ENCODE assay signal across 8 mouse cellular contexts in genomic region chr11:73048030-73048876, GRCm38 (mm10). TPM values are rescaled to one million over a fixed set of nuclear protein-coding genes. Genes with fewer than 3 reads are reported as not detected.
DNase-seq lines count a peak whose midpoint lies in the region; ATAC-seq and TF ChIP-seq lines count a peak whose summit lies in the region.

No protein-coding gene starts in this region.

- H3K36me3 ChIP-seq in erythroblast, embryonic 14.5 days (ENCODE audit: control insufficient read depth), result peaks cover 35% of the 10 kb centered on the region
- peaks cover 23% of the 10 kb centered on the region for H3K36me3 ChIP-seq in limb, embryonic 14.5 days (ENCODE audit: control insufficient read depth, insufficient read depth, low read length)

- DNase-seq in layer of hippocampus, adult 2 months (ENCODE audit: low spot score in 2 of 2), result peak in 1 of 2 experiments; percentile 39
- DNase-seq in layer of hippocampus, adult 9-11 months, result no peak
- peak; percentile 63 for DNase-seq in T-cell, adult 2 months (ENCODE audit: low spot score)
- DNase-seq in limb, embryonic 14.5 days (ENCODE audit: low spot score), result no peak
- DNase-seq in cerebellum, adult 11 months, result no peak
- DNase-seq in yolk sac, embryonic 10.5 days (ENCODE audit: low spot score), result no peak

- H3K4me1 ChIP-seq in erythroblast, embryonic 14.5 days (ENCODE audit: control insufficient read depth), result peaks cover 26% of the 10 kb centered on the region
- peaks cover 7% of the 10 kb centered on the region for H3K4me1 ChIP-seq in limb, embryonic 14.5 days (ENCODE audit: control insufficient read depth, insufficient read depth, low read length)
- H3K4me1 ChIP-seq in olfactory bulb, adult 2 months (ENCODE audit: control insufficient read depth, insufficient read depth, low read length), result peaks cover 13% of the 10 kb centered on the region

- H3K27ac ChIP-seq in layer of hippocampus, adult 2 months, result peak overlapping the region; percentile 97
- H3K27ac ChIP-seq in limb, embryonic 14.5 days (replicated peaks; ENCODE audit: low read depth, low read length), result peak overlapping the region; percentile 80
- peak overlapping the region; percentile 72 for H3K27ac ChIP-seq in olfactory bulb, adult 2 months (ENCODE audit: insufficient read depth, low read depth, low read length)

- no peak for TF ChIP-seq CTCF in layer of hippocampus, adult 2 months (conservative IDR thresholded peaks at IDR 0.05)
- TF ChIP-seq CTCF in olfactory bulb, adult 2 months (IDR thresholded peaks at IDR 0.05; ENCODE audit: insufficient read depth, low read depth, low read length), result no peak

- ATAC-seq in limb, embryonic 14.5 days (ENCODE audit: low FRiP score, low read depth), result peak; percentile 46

- H3K9me3 ChIP-seq in erythroblast, embryonic 14.5 days (ENCODE audit: control insufficient read depth, low read length), result no peaks in the 10 kb centered on the region
- no peaks in the 10 kb centered on the region for H3K9me3 ChIP-seq in limb, embryonic 14.5 days (ENCODE audit: control insufficient read depth, low read length)

- peak overlapping the region; percentile 74 for H3K4me3 ChIP-seq in layer of hippocampus, adult 2 months
- peak overlapping the region; percentile 97 for H3K4me3 ChIP-seq in erythroblast, embryonic 14.5 days (replicated peaks)
- peak overlapping the region; percentile 78 for H3K4me3 ChIP-seq in limb, embryonic 14.5 days (replicated peaks; ENCODE audit: low read length)
- H3K4me3 ChIP-seq in olfactory bulb, adult 2 months (ENCODE audit: insufficient read depth, low read depth, low read length), result peak overlapping the region; percentile 60

- peak overlapping the region; percentile 73 for H3K4me2 ChIP-seq in limb, embryonic 14.5 days (replicated peaks; ENCODE audit: low read depth, low read length, severe bottlenecking)

- H3K9ac ChIP-seq in limb, embryonic 14.5 days (ENCODE audit: low read depth, low read length, severe bottlenecking), result peak overlapping the region; percentile 91

- no peaks in the 10 kb centered on the region for H3K27me3 ChIP-seq in erythroblast, embryonic 14.5 days (ENCODE audit: control insufficient read depth)
- no peaks in the 10 kb centered on the region for H3K27me3 ChIP-seq in limb, embryonic 14.5 days (ENCODE audit: control insufficient read depth, insufficient read depth, low read length)

- WGBS in limb, embryonic 14.5 days, result 2% methylated on average over 47 of the region's 55 CpGs
- 2% methylated on average over 55 of the region's 55 CpGs for WGBS in olfactory bulb, adult 2 months

- no peak for TF ChIP-seq POLR2A in limb, embryonic 14.5 days (IDR thresholded peaks at IDR 0.05; ENCODE audit: borderline replicate concordance, extremely low read depth, insufficient read depth, insufficient read length)
- TF ChIP-seq POLR2A in olfactory bulb, adult 2 months (IDR thresholded peaks at IDR 0.05; ENCODE audit: insufficient read depth, low read depth, low read length), result no peak

RNA-seq across cellular contexts. Expression of gene Ncbp3, which starts 0.7 kb away (rescaled TPM):
- 10 to 100 TPM; 10.6 to 11.8 TPM for total RNA-seq in layer of hippocampus, adult 2 months (2021)
- polyA plus RNA-seq in erythroblast, embryonic 14.5 days (2012), result 0.19 and 0.34 TPM in 2 replicates
- 6.3 and 7.1 TPM in 2 replicates for polyA plus RNA-seq in limb, embryonic 14.5 days (2012; rRNA removed)
- polyA plus RNA-seq in limb, embryonic 14.5 days (2014; fragmentation: Nextera tagmentation; extraction: Ambion mirVana), result 10.1 and 11.7 TPM in 2 replicates
- polyA plus RNA-seq in olfactory bulb, adult 2 months (2012; ENCODE audit: insufficient read depth, insufficient read length, low replicate concordance, missing spikeins), result not detected in 2 replicates

RNA-seq across cellular contexts. Expression of gene Camkk1, which starts 29.4 kb away (rescaled TPM):
- total RNA-seq in layer of hippocampus, adult 2 months (2021), result 100 to 1,000 TPM; 173 to 177 TPM
- 0.01 and 0.02 TPM in 2 replicates for polyA plus RNA-seq in erythroblast, embryonic 14.5 days (2012)
- 11.1 and 11.4 TPM in 2 replicates for polyA plus RNA-seq in limb, embryonic 14.5 days (2012; rRNA removed)
- 5.5 and 5.8 TPM in 2 replicates for polyA plus RNA-seq in limb, embryonic 14.5 days (2014; fragmentation: Nextera tagmentation; extraction: Ambion mirVana)
- not detected in 2 replicates for polyA plus RNA-seq in olfactory bulb, adult 2 months (2012; ENCODE audit: insufficient read depth, insufficient read length, low replicate concordance, missing spikeins)

RNA-seq across cellular contexts. Expression of gene Itgae, which starts 42.1 kb away (rescaled TPM):
- total RNA-seq in layer of hippocampus, adult 2 months (2021), result under 1 TPM; 0.15 to 0.20 TPM
- not detected in 2 replicates for polyA plus RNA-seq in erythroblast, embryonic 14.5 days (2012)
- 0.12 and 0.15 TPM in 2 replicates for polyA plus RNA-seq in limb, embryonic 14.5 days (2012; rRNA removed)
- 0.35 and 0.37 TPM in 2 replicates for polyA plus RNA-seq in limb, embryonic 14.5 days (2014; fragmentation: Nextera tagmentation; extraction: Ambion mirVana)
- not detected in 2 replicates for polyA plus RNA-seq in olfactory bulb, adult 2 months (2012; ENCODE audit: insufficient read depth, insufficient read length, low replicate concordance, missing spikeins)

RNA-seq across cellular contexts. Expression of gene P2rx1, which starts 49.4 kb away (rescaled TPM):
- under 1 TPM; 0.15 to 0.44 TPM for total RNA-seq in layer of hippocampus, adult 2 months (2021)
- polyA plus RNA-seq in erythroblast, embryonic 14.5 days (2012), result 0.12 TPM in 2 replicates
- 1.8 and 2.1 TPM in 2 replicates for polyA plus RNA-seq in limb, embryonic 14.5 days (2012; rRNA removed)
- polyA plus RNA-seq in limb, embryonic 14.5 days (2014; fragmentation: Nextera tagmentation; extraction: Ambion mirVana), result 1.9 and 2.2 TPM in 2 replicates
- not detected in 2 replicates for polyA plus RNA-seq in olfactory bulb, adult 2 months (2012; ENCODE audit: insufficient read depth, insufficient read length, low replicate concordance, missing spikeins)
